Mouse (Mus musculus) adrenal gland, postnatal 14 days (tissue): Measurements from ENCODE around the gene Col6a2. TPM values are rescaled to one million over a fixed set of nuclear protein-coding genes. Genes with fewer than 3 reads are reported as not detected.

Source experiments
- DNase-seq: peaks from one replicate; pipeline ENCODE4 v3.0.0; 2021; ENCODE audit warnings: mixed read lengths
- total RNA-seq: library from RNA; stranded (reverse); gene quantifications from 2 replicates; pipeline ENCODE4 v1.2.3, GENCODE M21; 2021

Col6a2 gene
- total RNA-seq, 1 experiment from 2014 or later: 89.0 TPM

DNA sequence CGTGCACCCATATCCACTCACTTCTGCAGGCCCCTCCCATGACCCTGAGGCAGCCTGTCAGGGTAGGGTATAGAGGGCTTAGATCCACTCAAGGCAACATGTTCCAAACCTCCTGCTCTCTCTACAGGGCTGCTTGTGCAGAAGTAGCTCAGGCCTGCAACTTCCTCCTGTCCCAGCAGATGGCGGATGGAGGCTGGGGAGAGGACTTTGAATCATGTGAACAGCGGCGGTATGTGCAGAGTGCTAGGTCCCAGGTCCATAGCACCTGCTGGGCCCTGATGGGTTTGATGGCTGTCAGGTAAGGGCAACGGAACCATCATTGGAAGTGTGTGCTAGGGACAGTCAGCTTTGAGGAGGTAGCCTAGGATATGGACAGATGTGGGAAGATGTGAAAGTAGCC lies 73.0 kb downstream of the Col6a2 start:
- no peak for DNase-seq

DNA sequence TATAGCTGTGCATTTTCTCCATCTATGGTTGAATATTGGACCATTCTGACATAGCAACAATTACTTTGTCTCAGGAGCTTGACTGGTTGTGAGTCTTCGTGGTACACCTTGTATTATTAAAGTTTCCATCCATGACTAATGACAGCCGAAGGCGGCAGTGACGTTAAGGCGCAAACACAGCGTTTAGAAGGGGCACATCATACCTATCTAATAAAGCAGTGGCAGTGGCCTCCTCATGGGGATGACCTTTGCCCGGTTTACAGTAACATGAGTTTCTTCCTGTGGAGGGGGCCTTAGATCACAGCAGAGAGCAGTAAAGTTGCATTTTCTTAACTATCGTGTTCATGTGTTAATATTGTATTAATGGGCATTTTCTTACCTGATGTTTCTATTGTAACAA lies 75.2 kb downstream of the Col6a2 start:
- DNase-seq: no peak

DNA sequence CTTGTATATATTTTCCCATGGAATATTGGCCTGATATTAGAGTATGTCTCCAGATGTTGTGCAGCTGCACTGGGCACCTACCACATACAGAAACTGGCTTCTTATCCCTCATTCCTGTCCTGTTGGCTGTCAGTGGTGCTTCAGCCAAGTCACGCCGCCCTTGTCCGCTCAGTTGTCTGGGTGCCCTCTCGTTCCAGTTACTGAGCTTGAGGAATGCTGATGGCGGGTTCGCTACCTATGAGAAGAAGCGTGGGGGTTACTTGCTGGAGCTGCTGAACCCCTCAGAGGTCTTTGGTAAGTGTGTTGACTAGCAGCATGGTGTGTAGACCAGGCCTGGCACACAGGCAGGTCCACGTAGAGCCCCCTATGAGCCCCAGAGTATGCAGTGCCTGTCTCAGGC lies 76.9 kb downstream of the Col6a2 start:
- no peak for DNase-seq

Other genes with a start within 250 kb of the Col6a2 start
- not detected in 2 replicates for gene AC141477.1, start 183.2 kb downstream of the Col6a2 start, total RNA-seq
- 18.6 and 20.1 TPM in 2 replicates for gene Pcnt, start 180.8 kb downstream of the Col6a2 start, total RNA-seq
- gene 2610028H24Rik, start 174.5 kb downstream of the Col6a2 start, total RNA-seq: not detected in 2 replicates
- 27.2 and 34.4 TPM in 2 replicates for gene Mcm3ap, start 154.7 kb downstream of the Col6a2 start, total RNA-seq
- gene Ybey, start 154.5 kb downstream of the Col6a2 start, total RNA-seq: 2.9 and 3.4 TPM in 2 replicates
- 28.1 and 35.8 TPM in 2 replicates for gene Lss, start 92.0 kb downstream of the Col6a2 start, total RNA-seq
- not detected in 2 replicates for gene Spatc1l, start 61.4 kb downstream of the Col6a2 start, total RNA-seq
- 1.8 and 25.8 TPM in 2 replicates for gene Ftcd, start 48.0 kb downstream of the Col6a2 start, total RNA-seq
- gene Col6a1, start 102.5 kb upstream of the Col6a2 start, total RNA-seq: 221 and 261 TPM in 2 replicates